Mouse (Mus musculus): ENCODE results near the gene Casp2.

Gene Casp2

DNA sequence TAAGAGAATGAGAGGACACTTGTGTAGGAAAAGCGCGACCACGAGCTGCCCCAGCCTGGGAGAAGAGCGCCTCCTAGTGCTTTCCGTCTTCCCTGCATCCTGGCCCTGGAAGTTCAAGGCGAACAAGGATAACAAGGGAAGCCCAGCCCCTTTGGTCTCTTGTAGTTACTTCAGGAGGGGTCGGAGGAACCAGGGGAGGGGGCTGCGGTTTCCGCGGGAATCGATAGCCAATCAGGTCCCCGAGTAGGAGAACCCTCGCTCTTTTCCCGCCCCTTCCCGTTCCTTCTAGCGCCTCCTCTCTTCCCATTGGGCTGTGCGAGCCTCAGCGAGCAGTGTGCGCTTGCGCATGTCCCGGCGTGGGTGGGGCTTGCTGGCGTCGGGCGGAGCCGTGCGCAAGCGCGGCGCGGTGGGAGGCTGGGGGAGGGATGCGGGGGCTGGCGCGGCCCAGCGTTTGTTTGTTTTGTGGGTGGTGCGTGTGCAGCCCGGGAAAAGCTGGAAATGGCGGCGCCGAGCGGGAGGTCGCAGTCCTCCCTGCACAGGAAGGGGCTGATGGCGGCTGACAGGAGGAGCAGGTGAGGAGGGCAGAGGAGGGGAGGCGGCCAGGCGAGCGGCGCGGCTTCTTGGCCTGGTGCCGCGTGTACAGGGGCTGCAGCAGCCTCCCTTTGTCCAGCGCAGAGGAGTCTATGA lies at the start of gene Casp2:
TSS of gene Casp2 (plus strand) at position 360 of the 687 bp plus-strand sequence.
- DNase-seq (ENCODE audit: extremely low spot score): peak; percentile 98

DNA sequence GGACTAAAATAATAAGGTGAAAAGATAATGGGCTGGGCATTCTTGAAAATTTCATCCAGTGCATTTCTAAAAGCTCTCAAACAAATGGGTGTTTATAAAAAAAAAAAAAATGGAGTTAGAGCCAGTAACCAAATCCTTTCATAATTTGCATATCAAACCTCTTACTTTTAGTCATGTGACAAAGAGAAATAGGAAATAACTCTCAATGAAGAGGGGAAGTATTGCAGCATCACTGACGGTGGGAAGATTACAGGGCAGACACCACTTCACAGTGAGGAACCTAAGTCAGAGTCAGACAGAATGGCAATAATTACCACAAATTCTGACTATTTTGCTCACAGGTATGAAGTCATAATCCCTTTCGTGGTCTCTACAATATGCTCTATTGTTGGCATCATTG lies 49.8 kb upstream of the Casp2 start, which contains the start of gene Tas2r144:
TSS of gene Tas2r144 (plus strand) at position 301 of the 400 bp plus-strand sequence.
- no peak for DNase-seq (ENCODE audit: extremely low spot score)

DNA sequence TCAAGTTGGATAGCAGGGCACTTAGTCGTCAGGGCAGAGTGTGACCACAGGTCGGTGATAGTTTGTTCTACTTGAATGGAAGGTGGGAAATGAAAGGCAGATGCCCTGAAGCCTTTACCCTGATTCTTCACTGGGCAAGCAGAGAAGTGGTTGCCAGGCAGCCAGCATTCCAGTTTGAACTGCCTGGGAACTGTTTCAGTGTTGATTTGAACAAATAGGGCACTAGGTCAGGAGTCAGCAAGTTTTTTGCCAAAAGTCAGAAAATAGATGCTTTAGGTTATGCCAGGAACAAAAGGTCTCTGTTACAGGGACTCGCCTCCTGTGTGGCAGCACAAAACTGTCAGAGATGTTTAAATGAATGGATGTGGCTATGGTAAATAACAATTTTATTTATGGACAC lies 42.5 kb upstream of the Casp2 start:
- DNase-seq (ENCODE audit: extremely low spot score): no peak

DNA sequence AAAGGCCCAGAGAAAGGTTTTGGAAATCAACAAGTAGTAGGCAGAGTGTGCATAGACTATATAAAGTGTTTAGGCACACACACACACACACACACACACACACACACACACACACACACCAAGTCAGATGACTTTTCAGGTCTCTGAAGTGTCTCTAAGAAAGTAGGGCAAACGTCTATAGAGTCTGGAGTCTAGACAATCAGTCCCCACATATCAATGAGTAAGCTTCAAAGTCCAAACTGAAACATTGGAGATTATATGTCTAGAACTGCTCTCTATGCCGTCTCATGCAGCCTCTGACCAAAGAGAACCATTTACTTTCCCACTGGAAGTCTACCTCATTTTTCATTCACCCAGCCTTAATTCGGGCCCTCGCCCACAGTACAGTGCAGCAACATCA lies 39.7 kb upstream of the Casp2 start:
- DNase-seq (ENCODE audit: extremely low spot score): no peak

DNA sequence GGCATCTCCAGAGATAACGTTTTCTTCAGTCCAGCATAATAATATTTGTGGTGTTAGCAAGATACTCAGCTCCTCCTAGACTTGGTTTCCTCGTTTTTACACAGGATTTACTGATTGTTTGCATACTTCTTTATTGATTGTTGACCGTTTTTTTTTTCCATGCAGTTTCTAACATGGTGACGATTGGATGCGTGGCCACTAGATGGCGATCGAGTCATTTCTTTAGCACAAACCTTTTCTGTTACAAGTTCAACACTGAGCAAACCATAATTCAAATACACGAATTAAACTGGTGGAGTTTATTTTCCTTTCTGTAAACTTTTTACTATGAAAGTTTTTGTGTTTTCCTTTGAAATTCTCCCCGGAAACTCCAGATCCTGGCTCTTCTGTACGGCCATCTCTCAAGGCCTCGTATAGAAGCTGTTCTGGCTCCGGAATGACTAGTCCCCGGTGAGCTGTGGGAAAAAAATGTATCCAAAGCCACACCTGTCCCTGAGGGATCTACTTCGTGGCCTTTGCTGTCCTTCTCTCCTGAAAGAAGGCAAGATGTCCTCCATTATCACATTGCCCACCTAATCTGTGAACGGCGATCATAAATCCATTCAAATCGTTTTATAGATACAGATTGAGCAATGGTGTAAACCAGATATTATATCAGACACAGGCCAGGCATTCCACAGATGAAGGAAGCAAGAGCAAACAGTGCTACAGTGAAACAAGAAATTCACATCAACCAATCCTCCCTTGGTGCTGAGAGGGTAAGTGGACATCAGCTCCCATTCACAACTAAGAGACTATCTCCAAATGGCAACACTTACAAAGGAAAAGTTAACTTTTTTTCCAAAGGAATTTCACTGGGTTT lies 37.3 kb upstream of the Casp2 start:
- peak; percentile 54 for DNase-seq (ENCODE audit: extremely low spot score)

DNA sequence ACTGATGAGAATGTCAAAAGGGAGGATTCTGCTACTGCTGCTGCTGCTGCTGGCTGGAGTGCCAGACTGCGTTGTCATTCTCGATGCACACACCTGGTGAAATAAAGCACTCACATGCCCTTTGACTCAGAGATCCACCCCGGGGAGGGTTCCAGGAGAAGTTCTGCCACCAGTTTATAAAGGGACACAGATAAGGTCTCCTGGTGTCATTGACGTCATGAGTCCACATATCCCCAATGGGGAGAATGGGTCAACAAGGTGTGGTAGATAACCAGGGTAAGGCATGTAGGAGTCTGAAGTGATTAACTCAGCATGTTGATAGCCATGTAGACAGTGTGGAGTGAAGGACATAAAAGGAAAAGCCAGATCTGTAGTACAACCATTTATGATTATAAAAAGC lies 35.2 kb upstream of the Casp2 start:
- no peak for DNase-seq (ENCODE audit: extremely low spot score)

DNA sequence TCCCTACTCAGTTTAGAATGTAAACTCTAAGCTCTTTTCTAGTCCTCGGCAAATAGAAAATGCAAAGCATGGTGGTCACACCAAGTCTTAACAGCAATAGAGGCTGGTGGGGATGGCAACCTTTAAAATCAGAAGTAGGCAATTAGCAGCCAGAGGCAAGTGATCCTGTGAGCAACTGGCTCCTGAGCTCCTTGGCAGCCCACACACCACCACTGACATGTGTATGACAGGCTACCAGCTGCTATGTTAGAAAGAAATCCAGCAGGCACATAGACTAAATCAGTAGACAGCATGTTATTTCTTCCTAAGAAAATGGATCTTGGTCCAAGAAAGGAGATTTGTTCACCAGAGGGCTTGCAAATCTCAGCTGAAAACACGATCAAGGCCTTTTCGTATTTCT lies 33.6 kb upstream of the Casp2 start:
- DNase-seq (ENCODE audit: extremely low spot score): no peak

DNA sequence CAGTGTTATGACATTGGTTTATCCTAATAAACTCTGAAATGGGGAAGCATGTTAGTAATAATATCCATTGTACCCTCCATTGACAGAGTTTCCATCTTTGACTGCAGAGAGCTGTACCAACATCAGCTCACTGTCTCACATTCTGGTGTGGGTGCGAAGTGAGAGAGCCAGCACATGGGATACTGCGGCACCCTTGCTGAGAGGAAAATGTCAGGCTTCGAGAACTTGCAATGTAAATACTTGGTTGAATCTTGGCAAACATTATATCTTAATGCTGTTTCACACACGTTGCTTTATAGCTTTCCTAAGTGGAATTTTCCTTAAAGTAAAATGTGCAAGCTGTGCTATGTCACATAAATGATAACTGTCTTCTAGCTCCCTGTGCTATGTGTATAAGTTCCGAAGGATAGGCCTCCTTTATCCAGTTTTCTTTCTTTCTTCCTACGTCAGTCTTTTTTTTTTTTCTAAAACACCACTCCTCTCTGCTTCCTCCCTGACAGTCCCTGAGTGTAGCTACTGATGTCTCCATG lies 27.4 kb upstream of the Casp2 start:
- DNase-seq (ENCODE audit: extremely low spot score): no peak

DNA sequence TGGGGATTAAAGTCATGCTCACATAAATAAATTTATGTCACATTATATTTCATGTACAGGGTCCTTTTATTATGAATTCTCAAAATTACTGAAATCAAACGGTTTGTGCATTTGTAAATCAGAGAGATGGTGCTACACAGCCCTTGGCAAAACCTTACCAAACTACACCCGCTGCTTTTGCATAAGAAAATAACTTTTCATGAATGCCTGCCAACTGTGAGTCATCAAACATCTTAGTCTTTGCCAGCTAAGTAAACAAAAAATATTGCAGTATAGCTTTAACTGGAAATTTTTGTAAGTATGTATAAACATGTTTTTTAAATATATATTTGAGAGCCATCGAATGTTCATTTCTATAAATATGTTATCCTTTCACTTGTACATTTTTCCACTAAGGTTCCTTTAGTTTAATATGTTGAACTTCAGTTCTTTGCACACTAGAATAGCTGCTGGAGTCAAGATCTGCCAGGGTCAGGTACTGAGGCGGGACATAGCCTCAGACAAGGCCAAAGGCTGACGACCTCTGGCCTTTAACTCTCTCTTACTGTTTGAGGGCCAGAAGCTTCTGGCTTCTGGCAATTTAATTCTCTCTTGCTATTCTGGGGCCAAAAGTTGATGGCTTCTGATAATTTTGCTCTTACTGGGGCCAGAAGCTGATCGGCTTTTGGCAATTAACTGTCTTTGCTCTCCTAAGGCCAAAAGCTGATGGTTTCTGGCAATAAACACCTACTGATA lies 23.3 kb upstream of the Casp2 start:
- no peak for DNase-seq (ENCODE audit: extremely low spot score)

DNA sequence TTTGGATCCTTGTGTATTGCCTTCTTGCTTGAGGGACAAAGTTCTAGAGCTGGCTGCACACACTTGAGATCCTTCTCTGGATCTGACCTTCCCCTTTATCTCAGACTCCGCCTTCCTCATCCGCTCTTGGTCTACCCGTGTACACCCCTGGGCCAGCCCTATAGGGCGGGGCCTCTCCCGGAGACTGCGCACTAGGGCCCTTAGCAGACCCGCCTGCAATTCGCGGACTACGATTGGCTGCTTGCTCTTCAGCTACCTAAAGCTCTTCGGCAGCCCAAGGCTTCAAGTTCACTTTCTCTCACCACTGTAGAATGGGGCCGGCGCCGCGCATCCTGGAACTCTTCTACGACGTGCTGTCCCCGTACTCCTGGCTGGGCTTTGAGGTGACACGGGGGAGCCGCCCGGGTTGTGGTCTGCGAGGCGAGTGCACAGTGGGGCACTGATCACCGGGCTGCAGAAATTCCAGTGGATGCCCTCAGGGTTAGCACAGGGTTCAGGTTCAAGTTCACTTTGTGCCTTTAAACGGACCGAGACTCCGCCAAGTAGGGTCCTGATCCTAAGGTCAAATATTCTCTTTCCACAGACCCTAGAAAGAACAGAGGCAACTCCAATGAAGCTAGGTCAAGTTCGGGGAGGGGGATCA lies 19.0 kb upstream of the Casp2 start, which contains the start of gene Gstk1:
TSS of gene Gstk1 (plus strand) at position 225 of the 643 bp plus-strand sequence.
- DNase-seq (ENCODE audit: extremely low spot score): peak; percentile 78

DNA sequence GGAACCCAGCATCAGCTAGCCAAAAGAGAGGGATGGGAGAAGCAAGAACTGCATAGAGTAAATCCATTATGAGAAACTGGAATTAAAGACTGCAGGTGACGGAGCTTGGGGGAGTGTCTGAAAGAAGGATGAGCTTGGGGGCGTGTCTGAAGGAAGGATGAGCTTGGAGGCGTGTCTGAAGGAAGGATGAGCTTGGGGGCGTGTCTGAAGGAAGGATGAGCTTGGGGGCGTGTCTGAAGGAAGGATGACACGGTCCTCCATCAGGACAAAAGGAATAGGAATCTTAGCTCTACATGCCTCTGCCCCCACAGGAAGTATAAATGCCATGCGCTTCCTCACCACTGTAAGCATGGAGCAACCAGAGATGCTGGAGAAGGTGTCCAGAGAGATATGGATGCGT lies 17.6 kb upstream of the Casp2 start:
- DNase-seq (ENCODE audit: extremely low spot score): peak; percentile 29

DNA sequence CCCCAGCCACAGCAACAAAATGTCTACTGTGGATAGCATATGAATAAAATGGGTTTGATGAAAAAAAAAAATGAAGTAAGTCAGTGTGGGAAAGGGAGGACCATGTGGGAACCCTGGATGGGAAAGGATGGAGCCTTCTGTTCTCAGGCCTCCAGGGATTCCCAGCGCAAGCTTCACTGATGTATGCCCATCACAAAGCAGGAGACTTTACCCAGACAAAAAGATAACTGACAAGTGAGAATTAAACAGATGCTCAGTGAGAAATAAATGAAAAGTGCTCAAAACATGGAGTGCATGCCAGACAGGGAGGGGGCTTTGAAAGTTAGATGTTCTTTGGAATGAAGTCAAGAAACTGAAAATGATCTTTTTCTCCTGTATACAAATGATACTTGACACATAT lies 16.8 kb upstream of the Casp2 start:
- DNase-seq (ENCODE audit: extremely low spot score): no peak

DNA sequence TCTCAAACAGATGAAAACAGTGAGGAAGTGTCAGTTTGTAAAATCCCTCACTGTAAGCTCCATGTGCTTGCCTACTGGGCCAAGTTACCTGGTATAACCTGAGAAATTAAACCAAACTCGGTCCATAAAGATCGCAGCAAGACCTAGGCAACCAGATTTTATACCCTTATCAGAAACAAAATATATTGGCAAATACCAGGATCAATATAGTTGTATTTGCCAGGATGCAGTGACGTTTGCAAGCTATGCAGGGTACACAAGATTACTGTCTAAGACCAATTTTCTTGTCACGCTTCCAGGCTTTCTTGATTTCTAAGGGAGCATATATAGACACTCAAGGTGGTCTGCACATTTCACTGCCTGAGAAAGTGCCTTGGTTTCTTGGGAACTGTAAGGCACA lies 13.0 kb upstream of the Casp2 start:
- no peak for DNase-seq (ENCODE audit: extremely low spot score)

DNA sequence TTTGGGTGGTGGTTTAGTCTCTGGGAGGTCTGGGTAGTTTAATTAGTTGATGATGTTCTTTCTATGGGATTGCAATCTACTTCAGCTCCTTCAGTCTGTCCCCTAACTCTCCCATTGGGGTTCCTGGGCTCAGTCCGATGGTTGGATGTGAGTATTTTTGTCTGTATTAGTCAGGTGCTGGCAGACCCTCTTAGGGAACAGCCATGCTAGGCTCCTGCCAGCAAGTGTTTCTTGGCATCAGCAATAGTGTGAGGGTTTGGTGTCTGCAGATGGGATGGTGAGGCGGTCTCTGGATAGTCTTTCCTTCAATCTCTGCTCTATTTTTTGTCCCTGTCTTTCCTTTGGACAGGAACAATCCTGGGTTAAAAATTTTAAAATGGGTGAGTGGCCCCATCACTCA lies 11.7 kb upstream of the Casp2 start:
- DNase-seq (ENCODE audit: extremely low spot score): no peak

DNA sequence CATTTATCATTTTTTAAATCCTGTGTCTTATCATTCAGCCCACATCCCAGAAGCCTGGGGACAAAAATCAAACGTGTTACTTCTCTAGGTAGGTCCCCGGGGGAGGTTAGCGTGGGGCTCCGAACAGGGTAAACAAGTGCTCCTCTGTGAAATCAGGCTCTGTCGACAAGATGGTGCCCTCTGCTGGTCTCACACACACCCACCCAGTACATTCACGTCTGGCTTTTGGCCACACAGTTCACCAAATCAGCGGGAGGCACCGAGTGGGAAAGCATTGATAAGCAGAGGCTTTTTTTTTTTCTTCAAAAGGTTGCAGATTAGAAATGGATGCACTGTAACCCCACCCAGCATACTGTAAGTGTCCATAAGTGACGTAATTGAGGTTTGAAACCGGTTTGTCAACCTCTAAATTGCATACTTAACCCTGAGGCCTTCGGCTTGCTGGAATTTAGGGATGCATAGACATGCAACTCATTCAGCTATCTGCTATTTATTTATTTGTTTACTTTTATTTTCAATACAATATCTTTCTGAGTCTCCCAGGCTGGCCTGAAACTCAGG lies 7.4 kb upstream of the Casp2 start:
- peak; percentile 55 for DNase-seq (ENCODE audit: extremely low spot score)

DNA sequence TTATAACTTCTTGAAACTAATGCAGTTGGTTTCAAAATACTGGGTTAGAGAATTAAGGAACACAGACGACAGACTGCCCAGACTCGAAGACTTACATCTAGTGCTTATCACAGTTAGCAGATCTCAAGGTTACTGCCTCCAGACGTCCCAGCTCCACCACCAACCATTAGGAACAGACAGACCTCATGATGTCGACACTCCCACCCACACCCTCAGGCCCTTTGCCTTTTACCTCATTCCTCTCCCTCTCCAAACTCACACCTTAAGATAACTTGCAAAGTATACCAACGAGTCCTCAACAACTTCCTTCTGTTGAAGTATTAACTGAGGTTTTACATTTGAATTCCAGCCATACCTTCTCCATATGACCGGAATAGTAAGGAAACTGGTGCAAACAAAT lies 4.4 kb upstream of the Casp2 start:
- DNase-seq (ENCODE audit: extremely low spot score): no peak

DNA sequence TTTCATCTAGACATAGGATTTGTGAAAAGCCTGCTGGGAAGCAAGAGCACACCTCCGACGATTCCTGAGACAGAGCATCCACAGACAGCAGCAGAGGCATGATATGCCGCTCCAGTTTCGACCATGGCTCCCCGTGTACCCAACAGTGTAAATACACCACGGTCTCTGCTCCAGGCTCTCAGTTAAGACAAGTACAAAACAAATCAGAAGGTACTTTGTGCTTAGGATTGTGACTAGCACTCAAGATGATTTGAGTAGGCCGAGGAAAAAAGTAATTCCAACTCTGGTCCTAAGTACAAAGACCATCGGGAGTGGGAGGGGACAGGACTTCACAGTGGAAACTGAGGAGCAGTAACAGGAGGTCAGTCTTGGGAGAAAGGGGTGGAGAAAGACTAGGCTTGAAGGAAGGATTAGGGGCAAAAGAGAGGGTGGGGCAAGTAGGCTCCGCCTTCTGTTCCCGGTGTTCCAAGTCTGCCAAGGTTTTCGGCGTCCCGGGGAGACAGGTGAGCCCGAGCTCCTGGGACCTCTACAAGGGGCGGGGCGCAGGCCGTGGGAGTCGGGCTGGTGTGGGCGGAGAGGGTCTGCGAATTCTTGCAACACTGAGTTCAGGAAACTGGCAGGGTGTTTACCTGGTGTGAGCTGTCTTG lies 3.1 kb upstream of the Casp2 start, which contains the start of gene Tmem139:
TSS of gene Tmem139 (plus strand) at position 447 of the 647 bp plus-strand sequence.
- DNase-seq (ENCODE audit: extremely low spot score): no peak

DNA sequence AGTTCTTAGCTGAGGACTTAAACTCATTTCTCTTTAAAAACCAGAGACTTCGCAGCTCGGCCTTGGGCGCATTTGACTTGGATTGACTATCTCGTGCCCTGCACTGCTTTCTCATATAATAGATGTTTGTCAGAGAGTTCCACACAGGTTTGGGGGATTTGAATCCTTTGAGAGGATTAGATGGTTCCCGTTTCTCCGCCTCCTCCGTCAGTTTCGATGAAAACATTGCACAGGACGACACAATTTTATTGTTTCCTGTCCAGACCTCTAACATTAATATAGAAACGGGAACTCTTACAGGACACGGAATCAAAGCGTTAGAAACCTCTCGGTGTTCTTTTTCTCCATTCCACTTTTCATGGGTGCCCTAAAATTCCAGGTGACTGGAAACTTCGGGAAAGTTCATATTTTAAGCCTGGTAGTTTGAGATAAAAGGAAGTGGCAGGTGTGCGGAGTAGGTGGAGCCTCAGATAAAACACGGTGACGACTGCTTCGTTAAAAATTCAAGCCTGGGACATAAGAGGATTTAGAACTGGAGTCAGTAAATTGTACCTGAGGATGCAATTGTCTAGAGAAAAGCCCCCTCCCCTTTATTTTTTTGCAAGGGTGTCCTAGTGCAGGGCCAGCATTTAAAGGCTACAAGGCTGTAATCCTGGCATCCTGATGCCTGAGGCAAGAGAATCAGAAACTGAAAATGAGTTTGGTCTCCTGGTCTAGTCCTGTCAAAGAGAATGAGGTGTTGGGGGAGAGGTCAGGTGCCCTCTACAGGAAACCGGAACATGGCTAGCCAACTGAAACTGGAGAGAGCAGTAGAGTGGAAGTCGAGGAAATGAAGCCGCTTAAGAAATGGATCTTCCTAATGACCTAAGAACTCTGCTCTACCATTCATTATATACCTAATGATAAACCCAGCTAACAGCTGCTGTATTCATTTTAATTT lies 876 bp downstream of the Casp2 start:
- peak; percentile 27 for DNase-seq (ENCODE audit: extremely low spot score)

DNA sequence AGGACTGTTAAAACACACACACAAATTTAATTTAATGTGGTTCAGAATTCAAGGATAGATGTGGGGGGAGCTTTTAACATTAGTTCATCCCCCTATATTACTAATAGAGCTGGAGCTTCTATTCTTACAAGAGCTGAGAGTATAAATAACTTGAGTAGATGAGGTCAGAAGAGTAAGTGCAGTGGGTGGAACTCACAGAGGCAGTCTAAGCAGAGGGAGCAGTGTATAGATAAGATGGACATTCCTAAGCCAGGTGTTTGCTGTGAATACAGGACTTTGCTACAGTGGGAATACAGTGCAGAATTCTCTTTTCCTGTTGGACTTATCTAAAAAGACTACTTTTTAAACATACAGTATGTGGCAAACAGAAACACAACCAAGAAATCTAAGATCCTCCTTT lies 6.0 kb downstream of the Casp2 start:
- no peak for DNase-seq (ENCODE audit: extremely low spot score)

DNA sequence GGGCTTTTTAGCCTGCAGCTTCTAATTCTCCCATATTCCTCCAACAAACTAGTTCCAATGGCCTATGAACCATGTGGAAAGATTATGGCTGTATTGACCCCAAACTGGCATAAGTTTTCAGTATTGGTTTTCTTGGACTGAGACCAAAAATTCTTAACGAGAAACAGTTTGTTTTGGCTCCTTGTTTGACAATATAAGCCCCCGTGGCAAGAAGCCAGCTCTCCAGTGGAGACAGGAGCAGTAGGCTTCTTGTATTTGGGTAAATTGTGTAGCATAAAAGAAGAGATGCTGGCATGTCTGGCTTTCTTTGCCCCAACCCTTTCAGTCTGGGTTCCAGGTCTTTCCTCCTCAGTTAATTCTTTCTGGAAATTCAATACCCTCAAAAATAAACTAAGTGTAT lies 11.4 kb downstream of the Casp2 start:
- no peak for DNase-seq (ENCODE audit: extremely low spot score)
